Mouse (Mus musculus) myocyte (in vitro differentiated cells): Measurements from ENCODE around the gene Aspn.

Source experiments
- CEBPB ChIP-seq: IDR thresholded peaks from 2 replicates; pipeline ENCODE4 v1.6.1; 2011; ENCODE audit warnings: mild to moderate bottlenecking, moderate library complexity; ENCODE audit not compliant: poor library complexity, insufficient read depth, severe bottlenecking
- E2F4 ChIP-seq: IDR thresholded peaks from one replicate; pipeline ENCODE4 v1.6.1; 2011; ENCODE audit warnings: mild to moderate bottlenecking, control low read depth, moderate library complexity; ENCODE audit not compliant: insufficient read depth
- MAX ChIP-seq: IDR thresholded peaks from one replicate; pipeline ENCODE4 v1.6.1; 2011; ENCODE audit warnings: low read depth, mild to moderate bottlenecking, control low read depth
- MYOD1 ChIP-seq, 3 experiments: IDR thresholded peaks; one replicate each; pipeline ENCODE4 v1.6.1; 2011; ENCODE audit warnings: control low read depth in 2 of 3, low read depth in 2 of 3, mild to moderate bottlenecking in 2 of 3, moderate library complexity in 1 of 3; ENCODE audit not compliant: insufficient read length in 2 of 3, control insufficient read depth in 1 of 3
- MYOG ChIP-seq, 3 experiments: IDR thresholded peaks; one replicate each; pipeline ENCODE4 v1.6.1; 2011; ENCODE audit warnings: control low read depth in 2 of 3, low read depth in 2 of 3, mild to moderate bottlenecking in 2 of 3; ENCODE audit not compliant: insufficient read length in 2 of 3, control insufficient read depth in 1 of 3, insufficient read depth in 1 of 3
- POLR2A ChIP-seq: IDR thresholded peaks from one replicate; pipeline ENCODE4 v1.6.1; 2011; ENCODE audit warnings: low read depth, mild to moderate bottlenecking, control low read depth, moderate library complexity; ENCODE audit not compliant: insufficient read length
- POLR2AphosphoS2 ChIP-seq: IDR thresholded peaks from one replicate; pipeline ENCODE4 v1.6.1; 2011; ENCODE audit warnings: low read depth, control low read depth; ENCODE audit not compliant: insufficient read length
- REST ChIP-seq: IDR thresholded peaks from one replicate; pipeline ENCODE4 v1.6.1; 2011; ENCODE audit warnings: mild to moderate bottlenecking, control low read depth, moderate library complexity; ENCODE audit not compliant: insufficient read depth, insufficient read length
- SRF ChIP-seq: IDR thresholded peaks from one replicate; pipeline ENCODE4 v1.6.1; 2011; ENCODE audit warnings: low read depth; ENCODE audit not compliant: control insufficient read depth, insufficient read length
- TCF12 ChIP-seq: IDR thresholded peaks from one replicate; pipeline ENCODE4 v1.6.1; 2011; ENCODE audit warnings: mild to moderate bottlenecking, control low read depth; ENCODE audit not compliant: poor library complexity, insufficient read depth, severe bottlenecking
- TCF3 ChIP-seq: IDR thresholded peaks from one replicate; pipeline ENCODE4 v1.6.1; 2011; ENCODE audit warnings: low read depth, control low read depth; ENCODE audit not compliant: insufficient read length
- USF1 ChIP-seq: IDR thresholded peaks from one replicate; pipeline ENCODE4 v1.6.1; 2011; ENCODE audit warnings: low read depth, mild to moderate bottlenecking, control low read depth, moderate library complexity

- TF ChIP-seq MYOG (IDR thresholded peaks at IDR 0.05; ENCODE audit: control insufficient read depth in 1 of 3, insufficient read depth in 1 of 3, insufficient read length in 2 of 3, low read depth in 2 of 3): no peak
- TF ChIP-seq POLR2A: no peak
- TF ChIP-seq SRF: no peak
- TF ChIP-seq MAX: no peak
- no peak for TF ChIP-seq POLR2AphosphoS2
- no peak for TF ChIP-seq TCF12
- TF ChIP-seq CEBPB: no peak
- no peak for TF ChIP-seq USF1
- no peak for TF ChIP-seq E2F4
- TF ChIP-seq TCF3: no peak
- no peak for TF ChIP-seq MYOD1 (IDR thresholded peaks at IDR 0.05; ENCODE audit: control insufficient read depth in 1 of 3, insufficient read length in 2 of 3, low read depth in 2 of 3)
- TF ChIP-seq REST: no peak
These were observed 2.3 kb downstream of the Aspn start for GRCm38 (mm10) chr13:49546517-49546916.
